Mouse (Mus musculus): ENCODE measurements around the gene Emp2.

Emp2 gene

DNA sequence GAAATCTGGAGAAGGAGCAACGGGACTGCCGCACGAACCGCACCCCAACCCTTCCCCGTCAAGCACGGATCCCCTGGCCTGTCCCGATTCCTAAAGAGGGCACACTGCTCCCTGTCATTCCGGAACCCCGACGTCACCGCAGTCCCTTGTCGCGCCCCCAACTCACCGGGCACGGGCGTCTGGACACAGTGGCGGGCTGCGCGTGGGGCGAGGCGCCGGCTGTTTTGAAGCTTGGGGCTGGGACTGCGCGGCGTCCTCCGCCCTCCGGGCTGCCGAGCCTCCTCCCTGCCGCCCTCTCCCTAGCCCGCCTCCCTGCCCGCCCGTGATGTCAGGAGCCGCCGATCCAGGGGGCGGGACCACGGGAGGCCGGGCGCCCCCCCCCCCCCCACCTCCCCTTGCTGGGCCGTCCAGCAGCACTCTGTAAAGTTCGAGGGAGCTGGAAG, at the start of gene Emp2:
TSS of gene Emp2 (minus strand) at position 323 of the 443 bp plus-strand sequence.
- DNase-seq = no peak

DNA sequence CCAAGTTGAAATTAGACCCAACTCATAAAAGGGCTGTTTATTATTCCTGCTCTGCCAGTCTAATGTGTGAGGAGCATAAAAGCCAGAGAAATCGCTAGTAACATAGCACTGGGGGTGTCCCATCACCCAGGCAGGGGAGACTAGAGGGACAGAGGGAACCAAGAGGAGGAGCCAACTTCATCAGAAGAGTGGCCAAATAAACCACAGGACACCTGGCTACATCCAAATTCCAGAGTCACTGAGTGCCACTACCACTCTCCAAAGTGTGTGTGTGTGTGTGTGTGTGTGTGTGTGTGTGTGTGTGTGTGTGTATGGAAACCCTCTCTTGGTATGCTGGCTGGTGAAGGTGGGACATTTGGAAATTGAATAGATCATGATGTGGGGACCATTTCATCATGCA, 49.3 kb upstream of the Emp2 start:
- DNase-seq = no peak

DNA sequence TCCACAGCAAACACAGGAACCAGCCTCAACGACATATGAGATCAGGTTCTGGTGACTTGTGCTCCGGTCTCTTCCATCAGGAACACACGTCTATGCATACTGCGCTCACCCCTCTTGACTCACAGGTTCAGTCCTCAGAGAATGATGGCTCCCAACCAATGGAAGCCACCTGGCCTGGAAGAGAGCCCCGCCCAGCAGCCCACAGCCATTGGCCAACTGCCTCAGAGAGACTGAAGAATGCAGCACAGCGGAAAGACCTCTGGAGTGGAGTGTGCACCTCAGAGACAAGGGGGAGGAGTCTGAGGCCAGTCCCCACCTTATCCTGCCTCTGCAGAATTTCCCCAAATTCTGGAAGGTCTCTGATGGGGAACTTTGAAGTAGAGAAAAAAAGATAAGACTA, 45.5 kb upstream of the Emp2 start:
- no peak for DNase-seq

DNA sequence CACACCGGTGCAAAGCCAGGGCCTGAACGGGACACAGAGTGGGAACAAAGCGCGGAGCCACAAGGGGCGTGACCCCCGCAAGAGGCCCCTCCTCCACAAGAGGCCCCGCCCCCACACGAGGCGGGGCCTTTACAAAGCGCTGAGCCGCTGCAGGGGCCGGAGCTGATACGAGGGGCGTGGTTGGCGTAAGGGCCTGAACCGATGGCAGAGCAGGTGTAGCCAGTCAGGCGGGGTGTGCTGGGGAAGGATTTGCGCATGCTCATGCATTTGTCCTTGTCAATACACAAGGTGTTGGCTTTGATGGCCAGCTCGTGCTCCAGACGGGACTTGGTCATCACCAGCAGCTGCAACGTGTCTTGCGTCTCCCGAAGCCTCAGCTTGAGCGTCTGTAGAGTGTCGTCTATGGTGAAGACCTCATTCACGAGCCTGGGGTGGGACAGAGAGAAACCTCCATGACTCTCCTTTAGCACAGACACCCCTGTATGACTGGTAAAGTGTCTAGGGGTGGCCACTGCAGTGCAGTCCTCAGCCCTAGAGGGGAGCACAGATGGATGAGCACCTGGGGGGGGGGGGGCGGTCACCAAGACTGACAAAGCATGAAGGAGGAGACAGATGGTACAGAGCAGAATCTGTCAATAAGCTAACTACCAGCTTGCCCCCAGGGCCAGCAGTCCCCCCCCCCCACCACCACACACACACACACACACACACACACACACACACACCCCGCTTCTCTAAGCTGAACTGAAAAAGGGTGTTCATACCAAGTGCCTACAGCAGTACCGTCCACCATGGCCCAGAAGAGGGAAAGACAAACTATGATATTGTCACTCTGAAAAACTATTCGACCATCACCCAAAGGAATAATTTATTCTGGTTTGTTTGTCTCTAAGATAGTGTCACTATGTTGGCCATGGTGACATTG, 44.5 kb upstream of the Emp2 start:
- no peak for DNase-seq

DNA sequence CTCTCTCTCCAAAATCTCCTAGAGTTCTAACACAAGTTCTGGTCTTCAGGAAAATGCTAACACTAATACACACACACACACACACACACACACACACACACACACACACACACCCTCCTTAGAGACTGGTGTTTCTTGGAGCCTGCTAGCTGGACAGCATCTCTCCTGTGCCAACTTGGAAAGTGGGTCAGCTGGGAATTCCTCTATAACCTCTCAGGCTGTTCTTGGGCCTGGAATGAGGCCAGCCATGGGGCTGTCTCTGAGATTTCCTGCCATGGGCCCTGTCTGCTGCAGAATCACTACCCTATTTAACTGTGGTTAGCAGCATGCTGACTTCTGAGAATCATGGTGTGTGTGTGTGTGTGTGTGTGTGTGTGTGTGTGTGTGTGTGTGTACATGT, 41.2 kb upstream of the Emp2 start:
- DNase-seq = peak; percentile 9

DNA sequence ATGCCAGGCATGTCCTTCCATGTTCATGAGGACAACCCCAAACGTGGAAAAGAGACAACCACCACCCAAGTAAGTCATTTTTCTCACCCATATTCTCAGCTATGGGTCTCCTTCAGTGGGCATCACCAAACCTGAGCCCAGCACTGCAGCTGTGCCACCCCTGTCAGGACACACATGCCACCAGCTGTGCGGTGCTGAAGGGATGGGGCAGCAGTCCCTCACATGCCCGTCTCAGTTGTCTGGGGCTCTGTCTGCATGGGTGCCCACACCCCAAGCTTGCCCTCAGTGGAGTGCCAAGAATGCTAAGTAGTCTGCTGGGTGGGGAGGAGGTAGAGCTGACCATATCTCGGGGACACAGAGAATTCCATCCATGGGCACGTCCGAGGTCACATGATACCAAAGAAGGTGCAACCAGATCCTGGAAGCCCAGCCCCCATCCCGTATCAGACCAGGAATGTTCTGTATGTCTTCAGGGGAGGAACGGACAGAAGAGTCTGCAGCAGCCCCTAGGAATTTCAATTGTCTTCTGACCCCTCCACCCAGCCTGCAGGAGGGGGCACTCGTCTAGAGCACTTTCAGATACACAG, 37.4 kb upstream of the Emp2 start:
- no peak for DNase-seq

DNA sequence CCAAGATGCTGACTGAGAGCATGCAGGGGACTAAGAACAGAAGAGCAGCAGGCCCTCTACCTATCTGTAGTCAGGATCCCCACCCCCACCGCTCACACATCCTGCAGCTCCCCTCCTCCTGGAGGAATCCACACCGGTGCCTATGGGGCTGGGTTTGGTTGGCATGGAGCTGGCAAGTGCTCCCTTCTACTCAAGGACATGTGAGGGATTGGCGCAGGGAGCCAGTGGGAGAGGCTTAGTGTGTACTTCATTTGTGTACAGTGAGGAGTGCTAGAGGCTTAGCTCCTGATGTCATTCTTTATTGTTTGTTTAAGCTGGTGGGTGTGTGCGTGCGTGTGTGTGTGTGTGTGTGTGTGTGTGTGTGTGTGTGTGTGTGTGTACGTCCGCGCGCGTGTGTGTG, 36.1 kb upstream of the Emp2 start:
- DNase-seq = no peak

DNA sequence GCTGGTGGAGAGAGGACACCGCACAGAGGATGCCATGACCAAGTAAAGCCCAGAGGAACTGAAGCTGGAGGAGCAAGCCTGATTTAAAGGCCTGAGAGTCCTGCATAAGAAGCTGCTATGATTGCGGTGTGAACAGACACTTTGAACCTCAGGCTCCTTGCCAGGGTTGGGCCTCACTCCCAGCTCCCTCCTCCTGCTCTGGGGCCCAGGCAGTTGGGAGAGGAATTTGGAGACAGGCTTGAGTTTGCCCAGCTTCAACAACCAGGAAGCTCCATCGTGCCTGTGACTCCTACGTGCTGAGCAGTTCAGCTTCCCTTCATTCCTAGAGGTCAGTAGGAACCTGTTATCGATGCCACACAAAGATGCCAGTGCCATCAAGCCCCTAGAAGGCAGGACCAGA, 35.7 kb upstream of the Emp2 start:
- DNase-seq = no peak

DNA sequence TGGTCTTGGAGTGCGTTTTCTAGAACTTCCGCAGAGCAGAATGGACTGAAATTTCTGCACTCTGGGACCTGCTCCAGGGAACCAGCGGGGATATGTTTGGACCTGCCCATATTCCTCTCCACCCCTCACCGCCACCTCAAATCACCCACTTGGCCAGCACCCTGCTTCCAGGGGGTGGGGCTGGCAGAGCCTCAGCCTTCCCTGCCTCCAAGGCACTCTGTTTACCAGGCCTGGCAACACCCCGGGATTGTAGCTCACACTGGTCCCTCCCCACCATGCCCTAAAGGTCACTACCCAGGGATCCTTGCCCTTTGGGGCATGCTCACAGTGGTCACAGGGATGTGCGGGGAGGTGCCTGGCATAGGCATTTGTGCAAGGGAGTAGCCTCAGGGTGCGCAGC, 33.8 kb upstream of the Emp2 start:
- DNase-seq = no peak

DNA sequence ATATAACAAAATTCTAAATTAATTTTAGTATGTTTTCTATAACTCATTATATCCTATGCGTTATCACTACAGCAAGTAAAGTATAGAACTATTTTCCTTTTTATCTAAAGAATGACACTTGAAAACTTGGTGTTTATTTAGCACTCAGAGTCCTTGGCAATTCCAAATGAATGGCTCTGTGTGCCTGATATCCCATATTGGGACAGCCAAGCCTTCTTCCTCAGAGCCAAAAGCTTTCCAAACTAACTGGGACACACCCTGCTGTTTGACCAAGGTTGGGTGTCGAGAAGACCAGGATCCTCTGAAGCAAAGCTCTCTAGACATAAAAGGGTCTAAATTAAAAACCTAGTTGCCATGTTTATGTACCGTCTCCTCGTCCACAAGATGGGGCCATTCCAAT, 27.3 kb upstream of the Emp2 start:
- DNase-seq = no peak

DNA sequence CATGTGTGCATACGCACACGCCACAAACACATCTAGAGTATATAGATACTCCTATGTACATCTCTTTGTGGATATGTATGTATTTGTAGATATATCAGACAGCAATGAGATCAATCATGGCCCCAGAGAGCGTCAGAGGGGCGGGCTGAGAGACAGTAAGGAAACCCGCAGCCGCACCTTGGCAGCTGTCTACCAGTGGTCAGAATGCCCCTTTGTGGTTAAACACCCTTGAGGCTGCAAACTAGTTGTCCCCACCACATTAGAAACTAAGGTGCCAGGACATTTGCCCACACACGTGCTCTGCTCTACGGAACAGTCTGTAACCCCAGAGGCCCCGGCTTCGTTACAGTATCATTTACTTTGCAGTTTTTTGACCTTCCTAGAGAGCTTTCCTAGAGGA, 26.2 kb upstream of the Emp2 start:
- DNase-seq = no peak

DNA sequence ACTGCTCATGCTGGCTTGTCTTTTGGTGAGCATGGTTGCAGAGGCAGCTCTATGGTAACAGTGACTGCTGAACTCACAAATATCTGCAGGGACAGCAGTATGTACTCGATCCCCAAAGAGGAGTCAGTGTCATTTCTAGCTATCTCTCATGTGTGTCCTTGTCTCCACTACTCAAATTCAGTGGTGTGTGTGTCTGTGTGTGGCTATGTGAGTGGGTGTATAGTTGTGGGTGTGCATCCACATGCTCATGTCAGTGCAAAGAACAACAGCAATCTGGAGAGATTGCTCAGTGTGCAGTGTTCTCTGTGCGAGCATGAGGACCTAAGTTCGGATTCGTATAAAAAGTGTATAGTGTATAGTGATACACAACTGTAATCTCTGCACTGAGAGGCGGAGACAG, 24.8 kb upstream of the Emp2 start:
- DNase-seq = no peak

DNA sequence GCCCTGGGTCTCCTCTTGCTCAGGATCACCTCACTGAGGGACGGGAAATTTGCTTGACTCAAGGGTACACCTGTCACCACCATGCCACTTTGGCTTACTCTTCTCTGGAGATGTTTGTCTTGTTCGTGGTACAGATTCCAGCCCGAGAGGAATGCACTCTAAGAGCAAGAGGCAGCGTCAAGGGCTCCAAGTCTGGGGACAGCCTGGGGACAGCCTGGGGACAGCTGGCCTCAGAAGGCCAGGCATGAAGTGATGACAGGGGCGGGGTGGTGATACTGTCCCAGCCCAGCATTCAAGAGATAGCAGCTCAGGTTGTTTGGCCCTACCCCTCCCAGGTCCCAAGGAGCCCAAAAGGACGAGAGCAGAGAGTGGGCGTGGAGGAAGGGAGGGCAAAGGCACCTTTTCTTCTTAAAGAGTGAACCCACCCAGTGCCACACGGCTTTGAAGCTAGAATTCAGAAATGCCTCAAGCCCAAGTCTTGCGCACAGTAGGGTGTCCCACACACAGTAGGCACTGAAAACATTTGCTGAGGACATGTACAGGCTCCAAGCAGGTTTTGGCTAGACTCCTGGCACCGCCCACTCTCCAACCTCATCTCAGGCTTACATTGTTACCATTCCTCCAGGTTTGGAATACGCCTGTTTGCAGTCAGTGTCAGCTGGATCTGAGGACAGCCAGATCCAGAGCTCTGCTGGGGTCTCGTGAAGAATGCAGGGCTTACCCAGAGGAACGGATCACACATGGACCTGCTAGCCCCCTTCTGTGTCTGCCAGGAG, 23.8 kb upstream of the Emp2 start:
- DNase-seq = no peak

DNA sequence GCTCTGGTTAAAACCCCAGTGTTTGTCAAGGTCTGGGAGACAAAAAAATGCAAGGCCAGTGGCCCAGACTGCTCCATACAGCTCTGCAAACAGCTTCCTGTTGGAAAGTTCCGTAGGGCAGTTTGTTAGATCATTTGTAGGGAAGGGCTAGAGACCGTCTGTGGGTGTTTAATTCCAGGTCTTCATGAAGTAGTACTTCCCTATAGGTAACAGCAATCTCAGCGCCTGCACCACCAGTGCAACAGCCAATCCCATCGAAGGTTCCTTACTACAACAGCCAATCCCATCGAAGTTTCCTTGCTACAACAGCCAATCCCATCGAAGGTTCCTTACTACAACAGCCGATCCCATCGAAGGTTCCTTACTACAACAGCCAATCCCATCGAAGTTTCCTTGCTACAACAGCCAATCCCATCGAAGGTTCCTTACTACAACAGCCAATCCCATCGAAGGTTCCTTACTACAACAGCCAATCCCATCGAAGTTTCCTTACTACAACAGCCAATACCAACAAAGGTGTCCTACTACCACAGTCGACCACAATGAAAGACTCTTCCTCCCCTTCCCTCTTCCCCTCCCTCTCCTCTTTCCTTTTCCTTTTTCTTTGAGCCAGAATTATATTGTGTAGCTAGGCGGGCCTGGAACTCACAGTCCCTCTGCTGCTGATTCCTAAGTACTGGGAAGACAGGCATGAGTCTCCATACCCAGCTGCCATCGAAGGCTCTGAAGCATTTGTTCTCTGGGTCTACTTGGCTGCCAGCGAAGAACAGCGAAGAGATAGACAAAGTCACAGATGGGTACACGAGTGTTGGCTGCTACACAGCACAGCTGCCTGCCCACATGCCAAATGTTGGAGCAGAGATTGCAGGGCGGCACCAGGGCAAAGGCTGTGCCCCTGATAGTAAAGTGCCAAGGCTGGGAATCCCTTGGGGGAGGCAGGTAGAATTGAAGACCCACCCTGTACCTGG, 23.0 kb upstream of the Emp2 start:
- DNase-seq = no peak

DNA sequence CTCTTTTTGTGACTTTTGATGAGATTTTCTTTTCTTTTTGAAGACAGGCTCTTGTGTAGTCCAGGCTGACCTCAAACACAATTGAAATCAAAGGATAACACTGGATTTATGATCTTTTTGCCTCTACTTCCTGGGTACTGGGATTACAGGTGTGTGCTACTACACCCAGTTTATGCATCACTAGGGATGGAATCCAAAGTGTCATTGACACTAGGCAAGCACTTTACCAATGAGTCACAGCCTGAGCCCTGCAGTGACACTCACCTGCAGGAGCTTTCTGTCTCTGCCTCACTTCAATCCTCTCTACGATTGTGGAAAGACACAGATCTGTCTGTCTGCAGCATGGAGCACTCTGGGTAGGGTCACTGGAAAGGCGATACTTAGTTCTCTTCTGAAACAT, 22.2 kb upstream of the Emp2 start:
- DNase-seq = no peak

DNA sequence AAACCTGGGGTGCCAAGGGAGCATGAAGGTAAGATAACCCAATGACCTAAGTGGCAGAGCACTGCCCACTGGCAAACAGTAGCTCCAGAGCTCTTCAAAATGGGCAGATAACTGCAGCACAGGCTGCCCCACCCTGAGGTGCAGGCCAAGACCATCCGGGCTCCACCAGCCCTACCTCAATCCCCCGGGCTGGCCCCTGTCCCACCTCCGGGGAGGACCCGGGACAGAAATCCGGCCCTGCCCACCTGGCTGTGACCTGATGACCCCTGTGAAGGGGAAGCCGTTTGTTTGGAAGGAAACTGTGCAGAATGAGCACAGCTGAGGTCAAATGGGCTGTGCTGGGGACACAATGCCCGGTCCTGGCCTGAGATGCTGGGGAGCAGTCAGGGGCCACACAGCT, 19.0 kb upstream of the Emp2 start:
- no peak for DNase-seq

DNA sequence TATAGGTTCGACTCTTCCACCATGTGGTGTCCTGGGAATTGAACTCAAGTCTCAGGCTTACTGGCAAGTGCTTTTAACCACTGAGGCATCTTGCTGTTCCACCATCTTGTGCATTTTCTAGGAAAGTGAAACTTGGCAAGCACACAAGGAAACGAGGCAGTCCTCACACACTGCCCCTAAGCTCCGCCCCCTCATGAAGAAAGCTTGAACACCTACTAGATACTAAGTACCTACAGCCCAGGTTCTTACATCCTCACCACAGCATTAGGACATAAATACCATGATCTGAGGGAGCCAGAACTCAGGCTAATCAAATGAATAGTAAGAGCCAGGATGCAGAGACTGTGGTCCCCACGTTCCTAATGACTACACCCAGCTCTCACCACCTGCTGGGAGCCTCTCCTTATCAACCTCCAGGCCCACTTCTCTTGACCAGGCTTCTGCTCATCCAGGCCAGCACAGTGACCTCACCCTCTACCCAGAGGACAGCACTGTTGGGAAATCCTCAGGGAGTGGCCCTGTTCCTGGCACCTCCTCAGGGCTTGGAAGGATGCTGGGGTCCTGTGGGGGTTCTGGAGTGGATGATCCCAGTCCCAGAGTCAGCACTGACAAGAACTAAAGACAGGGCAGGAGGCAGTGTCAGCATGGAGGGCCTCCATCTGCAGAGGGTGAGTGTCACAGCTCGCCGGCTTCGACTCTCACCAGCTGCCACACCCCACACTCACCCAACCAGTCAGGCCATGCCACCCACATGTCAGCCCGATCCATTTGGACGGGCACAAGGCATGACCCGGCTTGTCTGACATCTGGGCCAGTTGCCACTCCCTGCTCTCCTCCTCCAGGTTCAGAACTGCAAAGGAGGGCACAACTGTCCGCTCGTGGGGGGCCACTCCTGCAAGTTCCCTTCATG, 17.1 kb upstream of the Emp2 start:
- DNase-seq = no peak

DNA sequence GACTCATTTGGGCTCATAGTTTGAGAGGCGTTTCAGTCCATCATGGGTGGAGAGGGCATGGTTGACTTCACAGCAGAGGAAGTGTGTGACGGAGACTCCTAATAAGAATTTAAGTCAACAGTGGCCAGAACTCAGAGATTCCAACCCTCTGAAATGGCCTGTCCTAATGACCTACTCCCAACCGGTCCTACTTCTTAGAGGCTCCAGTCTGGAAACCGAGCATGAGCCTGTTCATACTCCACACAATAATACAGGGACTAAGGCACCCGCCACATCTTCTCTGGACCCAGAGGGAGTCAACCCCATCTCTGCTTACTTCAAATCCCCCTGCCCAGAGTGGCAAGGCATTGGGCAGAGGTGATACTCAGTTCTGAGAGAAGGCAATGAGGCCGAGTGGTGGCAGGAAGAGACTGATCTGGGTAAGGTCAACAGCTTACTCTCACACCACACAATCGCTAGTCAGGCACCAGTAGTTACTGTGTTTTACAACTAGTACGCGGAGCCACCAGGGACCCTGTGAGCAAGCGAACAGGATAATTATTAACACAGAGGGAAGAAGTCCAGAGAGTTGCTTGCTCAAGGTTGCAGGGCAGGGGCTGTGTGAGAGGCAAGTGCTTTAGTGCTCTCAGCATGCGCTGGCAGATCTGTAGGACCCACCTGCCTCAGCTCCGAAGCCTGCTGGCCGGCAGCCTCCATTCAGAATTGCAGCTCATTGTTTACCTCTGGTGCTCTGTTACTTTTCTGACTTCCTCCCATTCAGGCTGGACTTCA, 14.0 kb upstream of the Emp2 start:
- no peak for DNase-seq

DNA sequence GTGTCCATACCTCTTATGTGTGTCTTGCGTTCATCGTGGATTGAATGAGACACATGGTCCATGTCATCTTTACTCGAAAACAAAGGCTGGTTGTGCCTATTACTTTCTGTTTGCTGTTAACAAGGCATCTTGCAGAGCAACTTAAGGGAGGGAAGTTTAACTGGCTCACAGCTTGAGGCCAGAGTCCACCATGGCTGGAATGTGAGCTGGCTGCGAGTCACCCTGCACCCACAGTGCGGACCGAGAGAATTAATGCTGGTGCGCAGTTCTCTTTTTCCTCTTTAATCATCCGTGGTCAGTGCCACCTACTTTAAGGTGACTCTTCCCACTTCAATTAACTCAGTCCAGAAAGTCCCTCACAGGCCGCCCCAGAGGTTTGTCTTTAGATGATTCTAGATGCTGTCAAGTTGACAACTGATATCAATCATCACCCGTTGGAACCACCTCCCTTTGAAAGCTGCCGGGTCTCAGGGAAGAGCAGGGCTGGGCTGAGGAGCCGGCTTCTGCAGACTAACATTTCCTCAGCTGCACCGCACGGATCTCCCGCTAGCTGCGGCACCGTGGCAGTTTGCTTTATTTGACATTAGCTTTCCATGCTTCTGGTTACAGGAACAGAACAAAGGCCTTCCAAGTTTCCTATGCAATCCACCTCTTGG, 6.3 kb upstream of the Emp2 start:
- no peak for DNase-seq

DNA sequence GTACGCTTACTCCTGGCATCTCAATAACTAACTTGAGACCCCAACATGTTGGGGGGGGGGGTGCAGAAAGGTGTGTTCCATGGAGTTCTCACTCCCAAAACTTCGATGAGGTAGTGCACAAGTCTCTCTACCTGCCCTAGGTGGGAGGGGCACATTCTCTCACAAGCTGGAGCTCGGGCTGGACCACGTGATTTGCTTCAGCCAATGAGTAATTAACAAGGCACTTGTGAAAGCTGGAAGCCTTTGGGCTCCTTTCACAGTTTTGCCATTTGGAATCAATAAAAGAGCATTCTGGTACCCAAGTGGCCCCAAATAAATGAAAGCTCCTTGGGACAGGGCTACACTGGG, 3.4 kb upstream of the Emp2 start:
- no peak for DNase-seq
